Mouse (Mus musculus): Measurements from ENCODE around the gene Pheta2. TPM values are rescaled to one million over a fixed set of nuclear protein-coding genes. Genes with fewer than 3 reads are reported as not detected.

The Pheta2 gene
- polyA plus RNA-seq (2015; fragmentation: Nextera tagmentation; extraction: Ambion mirVana), result 10.4 and 12.5 TPM in 2 replicates

- Histone ChIP-seq H3K27ac (ENCODE audit: low read length) (peak within 1 kb of the TSS; percentile 47; the same call in 1 of the 2 replicates), H3K36me3 (ENCODE audit: insufficient read depth, low read length) (peaks cover 26% of the 10 kb centered on the region), H3K9ac (replicated peaks; ENCODE audit: low read length) (peak within 1 kb of the TSS; percentile 80), H3K4me2 (replicated peaks; ENCODE audit: low read depth, low read length) (peak within 1 kb of the TSS; percentile 73), H3K4me3 (ENCODE audit: low read length) (peak within 1 kb of the TSS; percentile 61), H3K4me1 (ENCODE audit: insufficient read depth, low read length) (peaks cover 33% of the 10 kb centered on the region), H3K27me3 (ENCODE audit: insufficient read depth, low read length) (no peaks in the 10 kb centered on the region), H3K9me3 (ENCODE audit: low read length) (no peaks in the 10 kb centered on the region)
- under 1% methylated on average over 41 of the region's 41 CpGs for WGBS
- peak; percentile 85 for ATAC-seq (ENCODE audit: low FRiP score, low TSS enrichment)
Observed at GRCm38 (mm10) chr15:82338593-82339112, at the start of gene Pheta2, which contains the start of the genes Naga and Smdt1. Gene Pheta2 (plus strand): TSS chr15:82338942. Gene Naga (minus strand): TSS chr15:82338925. Gene Smdt1 (plus strand): TSS chr15:82338959.

- no peak overlapping the region for H3K9ac ChIP-seq (replicated peaks; ENCODE audit: low read length)
- no peak overlapping the region for H3K27ac ChIP-seq (ENCODE audit: low read length)
- H3K27me3 ChIP-seq (ENCODE audit: insufficient read depth, low read length), result no peaks in the 10 kb centered on the region
- ATAC-seq (ENCODE audit: low FRiP score, low TSS enrichment), result no peak
- H3K36me3 ChIP-seq (ENCODE audit: insufficient read depth, low read length), result no peaks in the 10 kb centered on the region
- peaks cover 17% of the 10 kb centered on the region for H3K4me1 ChIP-seq (ENCODE audit: insufficient read depth, low read length)
- H3K4me2 ChIP-seq (replicated peaks; ENCODE audit: low read depth, low read length), result no peak overlapping the region
- no peak overlapping the region for H3K4me3 ChIP-seq (ENCODE audit: low read length)
- 70% methylated on average over 7 of the region's 7 CpGs for WGBS
- no peaks in the 10 kb centered on the region for H3K9me3 ChIP-seq (ENCODE audit: low read length)
Observed at GRCm38 (mm10) chr15:82290252-82290651, 48.5 kb upstream of the Pheta2 start.

- H3K27ac ChIP-seq (ENCODE audit: low read length), result no peak overlapping the region
- no peak overlapping the region for H3K9ac ChIP-seq (replicated peaks; ENCODE audit: low read length)
- peak; percentile 25 for ATAC-seq (ENCODE audit: low FRiP score, low TSS enrichment)
- WGBS, result 19% methylated on average over 5 of the region's 5 CpGs
- peak overlapping the region; percentile 38 for H3K4me2 ChIP-seq (replicated peaks; ENCODE audit: low read depth, low read length)
- no peak overlapping the region for H3K4me3 ChIP-seq (ENCODE audit: low read length)
- H3K4me1 ChIP-seq (ENCODE audit: insufficient read depth, low read length), result peaks cover 17% of the 10 kb centered on the region
- H3K36me3 ChIP-seq (ENCODE audit: insufficient read depth, low read length), result no peaks in the 10 kb centered on the region
- H3K9me3 ChIP-seq (ENCODE audit: low read length), result no peaks in the 10 kb centered on the region
- H3K27me3 ChIP-seq (ENCODE audit: insufficient read depth, low read length), result no peaks in the 10 kb centered on the region
Observed at GRCm38 (mm10) chr15:82292851-82293250, 45.9 kb upstream of the Pheta2 start.

- Histone ChIP-seq H3K4me2 (replicated peaks; ENCODE audit: low read depth, low read length) (peak overlapping the region; percentile 38), H3K9me3 (ENCODE audit: low read length) (no peaks in the 10 kb centered on the region), H3K27me3 (ENCODE audit: insufficient read depth, low read length) (no peaks in the 10 kb centered on the region), H3K27ac (ENCODE audit: low read length) (no peak overlapping the region), H3K9ac (replicated peaks; ENCODE audit: low read length) (no peak overlapping the region), H3K36me3 (ENCODE audit: insufficient read depth, low read length) (no peaks in the 10 kb centered on the region), H3K4me3 (ENCODE audit: low read length) (no peak overlapping the region), H3K4me1 (ENCODE audit: insufficient read depth, low read length) (peaks cover 17% of the 10 kb centered on the region)
- 5% methylated on average over 7 of the region's 7 CpGs for WGBS
- ATAC-seq (ENCODE audit: low FRiP score, low TSS enrichment), result peak; percentile 84
Observed at GRCm38 (mm10) chr15:82293271-82293711, 45.5 kb upstream of the Pheta2 start.

GRCm38 (mm10) chr15:82294059-82294458 is 44.7 kb upstream of the Pheta2 start:
- H3K27ac ChIP-seq (ENCODE audit: low read length), result no peak overlapping the region
- no peak overlapping the region for H3K4me3 ChIP-seq (ENCODE audit: low read length)
- no peaks in the 10 kb centered on the region for H3K27me3 ChIP-seq (ENCODE audit: insufficient read depth, low read length)
- H3K9ac ChIP-seq (replicated peaks; ENCODE audit: low read length), result 0 out of 2 replicates have a peak overlapping the region, but pooled peaks have one; percentile 23
- WGBS, result 46% methylated on average over 8 of the region's 8 CpGs
- no peaks in the 10 kb centered on the region for H3K9me3 ChIP-seq (ENCODE audit: low read length)
- H3K4me2 ChIP-seq (replicated peaks; ENCODE audit: low read depth, low read length), result no peak overlapping the region
- H3K36me3 ChIP-seq (ENCODE audit: insufficient read depth, low read length), result no peaks in the 10 kb centered on the region
- ATAC-seq (ENCODE audit: low FRiP score, low TSS enrichment), result no peak
- peaks cover 17% of the 10 kb centered on the region for H3K4me1 ChIP-seq (ENCODE audit: insufficient read depth, low read length)

GRCm38 (mm10) chr15:82298764-82299561 is 39.8 kb upstream of the Pheta2 start, which contains the start of gene Wbp2nl:
Gene Wbp2nl (plus strand): TSS chr15:82298954.
- Histone ChIP-seq H3K4me3 (ENCODE audit: low read length) (0 out of 2 replicates have a peak within 1 kb of the TSS, but pooled peaks have one; percentile 5), H3K27ac (ENCODE audit: low read length) (no peak within 1 kb of the TSS), H3K9me3 (ENCODE audit: low read length) (no peaks in the 10 kb centered on the region), H3K4me1 (ENCODE audit: insufficient read depth, low read length) (peaks cover 4% of the 10 kb centered on the region; the same call in 1 of the 2 replicates), H3K27me3 (ENCODE audit: insufficient read depth, low read length) (no peaks in the 10 kb centered on the region), H3K36me3 (ENCODE audit: insufficient read depth, low read length) (no peaks in the 10 kb centered on the region), H3K4me2 (replicated peaks; ENCODE audit: low read depth, low read length) (peak within 1 kb of the TSS; percentile 34; the same call in 1 of the 2 replicates), H3K9ac (replicated peaks; ENCODE audit: low read length) (no peak within 1 kb of the TSS)
- 56% methylated on average over 39 of the region's 39 CpGs for WGBS
- no peak for ATAC-seq (ENCODE audit: low FRiP score, low TSS enrichment)

- Histone ChIP-seq H3K4me1 (ENCODE audit: insufficient read depth, low read length) (no peaks in the 10 kb centered on the region), H3K4me3 (ENCODE audit: low read length) (no peak overlapping the region), H3K36me3 (ENCODE audit: insufficient read depth, low read length) (no peaks in the 10 kb centered on the region), H3K27me3 (ENCODE audit: insufficient read depth, low read length) (no peaks in the 10 kb centered on the region), H3K27ac (ENCODE audit: low read length) (no peak overlapping the region), H3K4me2 (replicated peaks; ENCODE audit: low read depth, low read length) (no peak overlapping the region), H3K9me3 (ENCODE audit: low read length) (no peaks in the 10 kb centered on the region), H3K9ac (replicated peaks; ENCODE audit: low read length) (no peak overlapping the region)
- 76% methylated on average over 3 of the region's 3 CpGs for WGBS
- no peak for ATAC-seq (ENCODE audit: low FRiP score, low TSS enrichment)
Observed at GRCm38 (mm10) chr15:82307107-82307506, 31.6 kb upstream of the Pheta2 start.

- Histone ChIP-seq H3K27me3 (ENCODE audit: insufficient read depth, low read length) (no peaks in the 10 kb centered on the region), H3K4me3 (ENCODE audit: low read length) (no peak overlapping the region), H3K9ac (replicated peaks; ENCODE audit: low read length) (no peak overlapping the region), H3K9me3 (ENCODE audit: low read length) (no peaks in the 10 kb centered on the region), H3K4me2 (replicated peaks; ENCODE audit: low read depth, low read length) (no peak overlapping the region), H3K36me3 (ENCODE audit: insufficient read depth, low read length) (no peaks in the 10 kb centered on the region), H3K27ac (ENCODE audit: low read length) (no peak overlapping the region), H3K4me1 (ENCODE audit: insufficient read depth, low read length) (no peaks in the 10 kb centered on the region)
- WGBS, result 71% methylated on average over 3 of the region's 3 CpGs
- no peak for ATAC-seq (ENCODE audit: low FRiP score, low TSS enrichment)
Observed at GRCm38 (mm10) chr15:82308416-82308815, 30.3 kb upstream of the Pheta2 start.

GRCm38 (mm10) chr15:82317839-82318238 is 20.9 kb upstream of the Pheta2 start:
- no peak overlapping the region for H3K4me3 ChIP-seq (ENCODE audit: low read length)
- no peak overlapping the region for H3K9ac ChIP-seq (replicated peaks; ENCODE audit: low read length)
- no peaks in the 10 kb centered on the region for H3K9me3 ChIP-seq (ENCODE audit: low read length)
- no peak overlapping the region for H3K4me2 ChIP-seq (replicated peaks; ENCODE audit: low read depth, low read length)
- H3K27me3 ChIP-seq (ENCODE audit: insufficient read depth, low read length), result no peaks in the 10 kb centered on the region
- peaks cover 10% of the 10 kb centered on the region; the same call in 1 of the 2 replicates for H3K4me1 ChIP-seq (ENCODE audit: insufficient read depth, low read length)
- 81% methylated on average over 6 of the region's 6 CpGs for WGBS
- no peaks in the 10 kb centered on the region for H3K36me3 ChIP-seq (ENCODE audit: insufficient read depth, low read length)
- no peak for ATAC-seq (ENCODE audit: low FRiP score, low TSS enrichment)
- no peak overlapping the region for H3K27ac ChIP-seq (ENCODE audit: low read length)

GRCm38 (mm10) chr15:82319613-82320012 is 19.1 kb upstream of the Pheta2 start:
- 42% methylated on average over 1 of the region's 1 CpGs for WGBS
- no peak overlapping the region for H3K9ac ChIP-seq (replicated peaks; ENCODE audit: low read length)
- no peak for ATAC-seq (ENCODE audit: low FRiP score, low TSS enrichment)
- no peak overlapping the region for H3K4me3 ChIP-seq (ENCODE audit: low read length)
- H3K27ac ChIP-seq (ENCODE audit: low read length), result no peak overlapping the region
- H3K4me1 ChIP-seq (ENCODE audit: insufficient read depth, low read length), result peaks cover 8% of the 10 kb centered on the region; the same call in 1 of the 2 replicates
- H3K4me2 ChIP-seq (replicated peaks; ENCODE audit: low read depth, low read length), result no peak overlapping the region
- H3K27me3 ChIP-seq (ENCODE audit: insufficient read depth, low read length), result no peaks in the 10 kb centered on the region
- no peaks in the 10 kb centered on the region for H3K9me3 ChIP-seq (ENCODE audit: low read length)
- H3K36me3 ChIP-seq (ENCODE audit: insufficient read depth, low read length), result no peaks in the 10 kb centered on the region
